Mouse (Mus musculus) midbrain, embryonic 14.5 days (tissue): ENCODE measurements around the gene S100a3. TPM values are rescaled to one million over a fixed set of nuclear protein-coding genes. Genes with fewer than 3 reads are reported as not detected.

Source experiments
- ATAC-seq: fragments of 200-750 bp; cut with Nextera tagmentation; 2 replicates; pipeline ENCODE4 v1.8.0; 2017; ENCODE audit warnings: moderate number of reproducible peaks, moderate library complexity; ENCODE audit not compliant: low FRiP score, low TSS enrichment
- DNase-seq: peaks from one replicate; pipeline ENCODE4 v3.0.0-alpha.2; 2015
- H3K27ac ChIP-seq: fragments of 300-500 bp; sonication (generic); replicated peaks from 2 replicates; pipeline ENCODE4 v1.5.1; 2014; ENCODE audit warnings: mild to moderate bottlenecking, low read depth, low read length, moderate library complexity
- H3K27me3 ChIP-seq: fragments of 300-500 bp; sonication (generic); 2 replicates; pipeline ENCODE4 v1.6.1; 2014; ENCODE audit warnings: low read length, control low read depth, mixed read lengths; ENCODE audit not compliant: control insufficient read depth, insufficient read depth
- H3K36me3 ChIP-seq: fragments of 300-500 bp; sonication (generic); 2 replicates; pipeline ENCODE4 v1.6.1; 2014; ENCODE audit warnings: low read length, control low read depth; ENCODE audit not compliant: control insufficient read depth, insufficient read depth
- H3K4me1 ChIP-seq: fragments of 300-500 bp; sonication (generic); 2 replicates; pipeline ENCODE4 v1.6.1; 2014; ENCODE audit warnings: mild to moderate bottlenecking, antibody characterized with exemption, low read length, control low read depth; ENCODE audit not compliant: control insufficient read depth, insufficient read depth
- H3K4me2 ChIP-seq: fragments of 300-500 bp; sonication (generic); 2 replicates; pipeline ENCODE4 v1.6.1; 2014; ENCODE audit warnings: mild to moderate bottlenecking, low read length, moderate library complexity
- H3K4me3 ChIP-seq: fragments of 300-500 bp; sonication (generic); replicated peaks from 2 replicates; pipeline ENCODE4 v1.5.1; 2014; ENCODE audit warnings: low read depth, low read length
- H3K9ac ChIP-seq: fragments of 300-500 bp; sonication (generic); replicated peaks from 2 replicates; pipeline ENCODE4 v1.6.1; 2014; ENCODE audit warnings: mild to moderate bottlenecking, low read length, moderate library complexity
- H3K9me3 ChIP-seq: fragments of 300-500 bp; sonication (generic); 2 replicates; pipeline ENCODE4 v1.6.1; 2016; ENCODE audit warnings: low read length, control low read depth, mixed read lengths; ENCODE audit not compliant: control insufficient read depth
- WGBS: fragments of 180-500 bp; shearing (Covaris S2); extraction: QIAGEN DNeasy Blood & Tissue Kit; methylation state at CpG from one replicate; pipeline ENCODE4 v1.1.7; 2014; 5-methylcytosine and 5-hydroxymethylcytosine counted together
- polyA plus RNA-seq: library from polyadenylated mRNA; unstranded; fragments of >200 nt; fragmentation: Nextera tagmentation; extraction: Ambion mirVana; gene quantifications from 2 replicates; pipeline ENCODE4 v1.2.1, GENCODE M21; 2014

S100a3 gene
- polyA plus RNA-seq, 1 experiment from 2014 or later, result not detected

- no peak overlapping the region for H3K4me3 ChIP-seq
- H3K27me3 ChIP-seq, result no peaks in the 10 kb centered on the region
- H3K27ac ChIP-seq, result no peak overlapping the region
- no peaks in the 10 kb centered on the region for H3K36me3 ChIP-seq
- no peaks in the 10 kb centered on the region for H3K4me1 ChIP-seq
- H3K9me3 ChIP-seq, result no peaks in the 10 kb centered on the region
- WGBS, result 93% methylated on average over 1 of the region's 1 CpGs
- no peak for DNase-seq
- no peak for ATAC-seq
- no peak overlapping the region for H3K9ac ChIP-seq
- H3K4me2 ChIP-seq, result no peak overlapping the region
Observed at GRCm38 (mm10) chr3:90582156-90582555, 21.8 kb downstream of the S100a3 start.

GRCm38 (mm10) chr3:90582556-90582955 is 22.2 kb downstream of the S100a3 start:
- H3K4me2 ChIP-seq, result no peak overlapping the region
- no peaks in the 10 kb centered on the region for H3K27me3 ChIP-seq
- no peaks in the 10 kb centered on the region for H3K9me3 ChIP-seq
- ATAC-seq (no peak), DNase-seq (no peak)
- no peaks in the 10 kb centered on the region for H3K4me1 ChIP-seq
- no peak overlapping the region for H3K27ac ChIP-seq
- 95% methylated on average over 4 of the region's 4 CpGs for WGBS
- no peak overlapping the region for H3K4me3 ChIP-seq
- H3K9ac ChIP-seq, result no peak overlapping the region
- no peaks in the 10 kb centered on the region for H3K36me3 ChIP-seq

- Histone ChIP-seq H3K4me1 (no peaks in the 10 kb centered on the region), H3K4me2 (no peak overlapping the region), H3K27me3 (no peaks in the 10 kb centered on the region), H3K9me3 (no peaks in the 10 kb centered on the region), H3K36me3 (no peaks in the 10 kb centered on the region), H3K4me3 (no peak overlapping the region), H3K27ac (no peak overlapping the region), H3K9ac (no peak overlapping the region)
- ATAC-seq (no peak), DNase-seq (no peak)
- 41% methylated on average over 3 of the region's 3 CpGs for WGBS
Observed at GRCm38 (mm10) chr3:90583893-90584292, 23.5 kb downstream of the S100a3 start.

- Histone ChIP-seq H3K4me2 (no peak overlapping the region), H3K27me3 (no peaks in the 10 kb centered on the region), H3K4me1 (no peaks in the 10 kb centered on the region), H3K9ac (no peak overlapping the region), H3K9me3 (no peaks in the 10 kb centered on the region), H3K4me3 (no peak overlapping the region), H3K36me3 (no peaks in the 10 kb centered on the region), H3K27ac (no peak overlapping the region)
- 0 out of 2 replicates have a peak, but pooled peaks have one; percentile 7 for ATAC-seq
- DNase-seq, result peak; percentile 80
- 34% methylated on average over 5 of the region's 5 CpGs for WGBS
Observed at GRCm38 (mm10) chr3:90585595-90585994, 25.2 kb downstream of the S100a3 start.

GRCm38 (mm10) chr3:90586016-90586643 is 25.8 kb downstream of the S100a3 start:
- H3K4me3 ChIP-seq, result no peak overlapping the region
- H3K9ac ChIP-seq, result no peak overlapping the region
- no peaks in the 10 kb centered on the region for H3K36me3 ChIP-seq
- no peaks in the 10 kb centered on the region for H3K4me1 ChIP-seq
- no peaks in the 10 kb centered on the region for H3K9me3 ChIP-seq
- no peak overlapping the region for H3K27ac ChIP-seq
- no peak for DNase-seq
- no peaks in the 10 kb centered on the region for H3K27me3 ChIP-seq
- no peak overlapping the region for H3K4me2 ChIP-seq
- WGBS, result 86% methylated on average over 15 of the region's 15 CpGs
- ATAC-seq, result no peak

GRCm38 (mm10) chr3:90586906-90587305 is 26.5 kb downstream of the S100a3 start:
- DNase-seq (no peak), ATAC-seq (no peak)
- WGBS, result 78% methylated on average over 10 of the region's 10 CpGs

GRCm38 (mm10) chr3:90587361-90588101 is 27.2 kb downstream of the S100a3 start:
- H3K27me3 ChIP-seq, result no peaks in the 10 kb centered on the region
- 90% methylated on average over 14 of the region's 14 CpGs for WGBS
- no peaks in the 10 kb centered on the region for H3K9me3 ChIP-seq
- H3K4me2 ChIP-seq, result no peak overlapping the region
- ATAC-seq (no peak), DNase-seq (no peak)
- no peak overlapping the region for H3K27ac ChIP-seq
- no peak overlapping the region for H3K4me3 ChIP-seq
- no peaks in the 10 kb centered on the region for H3K36me3 ChIP-seq
- H3K9ac ChIP-seq, result no peak overlapping the region
- no peaks in the 10 kb centered on the region for H3K4me1 ChIP-seq

More at GRCm38 (mm10) chr3:90586906-90587305, 26.5 kb downstream of the S100a3 start:
- Histone ChIP-seq H3K27me3 (no peaks in the 10 kb centered on the region), H3K9me3 (no peaks in the 10 kb centered on the region), H3K4me1 (no peaks in the 10 kb centered on the region), H3K4me3 (no peak overlapping the region), H3K36me3 (no peaks in the 10 kb centered on the region), H3K9ac (no peak overlapping the region), H3K4me2 (no peak overlapping the region), H3K27ac (no peak overlapping the region)

GRCm38 (mm10) chr3:90589390-90589789 is 29.0 kb downstream of the S100a3 start:
- Histone ChIP-seq H3K4me1 (no peaks in the 10 kb centered on the region), H3K36me3 (no peaks in the 10 kb centered on the region), H3K27me3 (no peaks in the 10 kb centered on the region; the same call in 1 of the 2 replicates), H3K27ac (no peak overlapping the region), H3K9me3 (no peaks in the 10 kb centered on the region), H3K4me3 (no peak overlapping the region), H3K4me2 (no peak overlapping the region), H3K9ac (no peak overlapping the region)
- ATAC-seq (no peak), DNase-seq (no peak)
- WGBS, result 87% methylated on average over 6 of the region's 6 CpGs

GRCm38 (mm10) chr3:90589947-90590346 is 29.6 kb downstream of the S100a3 start, which contains the start of gene S100a2:
TSS of gene S100a2 (plus strand) at chr3:90590247.
- Histone ChIP-seq H3K9me3 (no peaks in the 10 kb centered on the region), H3K4me2 (no peak within 1 kb of the TSS), H3K36me3 (no peaks in the 10 kb centered on the region), H3K4me1 (no peaks in the 10 kb centered on the region), H3K4me3 (no peak within 1 kb of the TSS), H3K9ac (no peak within 1 kb of the TSS), H3K27ac (no peak within 1 kb of the TSS), H3K27me3 (no peaks in the 10 kb centered on the region; the same call in 1 of the 2 replicates)
- ATAC-seq (no peak), DNase-seq (no peak)
- WGBS, result 86% methylated on average over 8 of the region's 8 CpGs
